Mouse (Mus musculus): Measurements from ENCODE around the gene Olfr1101.

Olfr1101 gene

DNA sequence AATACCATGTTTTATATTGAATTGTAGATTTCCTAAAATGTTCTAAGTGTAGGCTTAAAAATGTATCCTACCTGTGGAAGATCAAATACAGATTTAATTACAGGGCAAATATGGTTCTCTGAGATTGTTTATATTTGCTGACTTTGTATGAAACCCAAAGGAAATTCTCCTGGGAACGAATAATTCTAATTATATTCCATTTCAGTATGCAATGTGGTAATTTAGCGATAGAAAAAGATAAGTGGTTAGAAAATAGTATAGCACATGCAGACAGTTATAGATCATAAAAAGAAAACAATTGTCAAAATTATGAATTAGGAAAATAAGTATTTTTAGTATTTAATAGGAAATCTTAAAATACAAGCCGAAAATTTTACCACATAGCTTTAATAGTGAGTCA is at the start of gene Olfr1101:
Gene Olfr1101 (minus strand): TSS at position 101 of the 400 bp plus-strand sequence.
- in situ Hi-C loops (cut with MboI, MseI) = no loop called here

GRCm38 (mm10) chr2:87036431-87036830 is 45.4 kb upstream of the Olfr1101 start, which contains the start of gene Olfr1105:
TSS of gene Olfr1105 (minus strand) at chr2:87036531.
- in situ Hi-C loops (cut with MboI, MseI) = loop anchor here in 1 of 2 experiments (10.0 kb wide), 1 partner anchor 158 kb away; no protein-coding TSS in a partner anchor

GRCm38 (mm10) chr2:87026980-87027379 is 36.0 kb upstream of the Olfr1101 start, which contains the start of gene Olfr1104:
TSS of gene Olfr1104 (minus strand) at chr2:87027080.
- in situ Hi-C loops (cut with MboI, MseI) = no loop called here

- in situ Hi-C loops (cut with MboI, MseI) = no loop called here
Observed at GRCm38 (mm10) chr2:86998098-86998497, 7.1 kb upstream of the Olfr1101 start, which contains the start of gene Olfr1102. TSS of gene Olfr1102 (plus strand) at chr2:86998398.

DNA sequence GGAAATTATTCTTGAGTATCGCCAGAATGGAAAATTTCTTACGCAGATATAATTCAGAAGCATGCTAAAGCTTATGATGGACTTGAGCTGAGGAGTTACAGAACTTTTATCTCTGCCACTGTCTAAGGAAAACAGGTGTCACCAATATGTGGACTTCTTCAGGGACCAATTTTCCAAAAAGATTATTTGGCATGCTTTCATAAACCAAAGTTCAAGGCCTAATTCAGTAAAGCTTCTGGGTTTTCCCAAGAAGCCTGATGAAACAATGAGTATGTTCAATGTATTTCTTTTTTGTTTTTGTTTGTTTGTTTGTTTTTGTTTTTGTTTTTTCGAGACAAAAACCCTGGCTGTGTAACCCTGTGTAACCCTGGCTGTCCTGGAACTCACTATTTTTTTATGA is 11.2 kb downstream of the Olfr1101 start, which contains the start of gene Olfr1100:
Gene Olfr1100 (minus strand): TSS at position 101 of the 400 bp plus-strand sequence.
- in situ Hi-C loops (cut with MboI, MseI) = no loop called here

- in situ Hi-C loops (cut with MboI, MseI) = no loop called here
Observed at GRCm38 (mm10) chr2:86960593-86960992, 30.4 kb downstream of the Olfr1101 start, which contains the start of gene Olfr1099. TSS of gene Olfr1099 (minus strand) at chr2:86960693.

Measured in T-helper 17 cell (primary cell).